Mouse (Mus musculus) embryonic fibroblast, embryonic 13.5 days (primary cell): ENCODE data around the gene Ablim2.

ENCODE experiments used
- CTCF ChIP-seq: IDR thresholded peaks from 2 replicates; pipeline ENCODE4 v1.5.1; 2011; ENCODE audit warnings: mild to moderate bottlenecking, control low read depth, low read length, moderate library complexity, borderline replicate concordance; ENCODE audit not compliant: insufficient read depth
- POLR2A ChIP-seq: IDR thresholded peaks from 2 replicates; pipeline ENCODE4 v1.6.1; 2011; ENCODE audit warnings: low read depth, mild to moderate bottlenecking, control low read depth, low read length, moderate library complexity

DNA sequence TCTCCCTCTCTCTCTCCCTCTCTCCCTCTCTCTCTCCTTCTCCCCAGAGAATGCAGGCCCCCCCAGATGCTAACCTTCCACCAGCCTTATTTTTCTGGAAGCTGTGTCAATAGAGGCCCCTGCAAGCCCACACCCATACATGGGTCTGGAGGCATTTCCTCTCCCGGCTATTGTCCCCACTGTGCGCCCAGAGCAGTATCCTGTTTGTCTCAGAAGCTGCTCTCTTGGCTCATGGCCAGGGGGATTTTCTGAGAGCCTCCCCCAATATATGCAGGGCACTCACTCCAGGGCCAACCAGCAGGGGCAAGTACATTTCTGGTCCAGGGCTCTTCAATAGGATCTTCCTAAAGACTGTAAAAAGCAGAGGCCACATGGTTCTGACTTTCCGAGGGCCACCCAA is 27.8 kb upstream of the Ablim2 start:
- no peak for TF ChIP-seq CTCF
- no peak for TF ChIP-seq POLR2A
